Mouse (Mus musculus): ENCODE measurements at regions not wholly inside any gene's neighbourhood (a gene's known extent, or its start where the extent isn't known, plus 50 kb on each side); places are given as distances from the start of the nearest gene placed in this dataset.

- Histone ChIP-seq H3K4me3 (ENCODE audit: insufficient read depth, low read depth, low read length) (no peak overlapping the region), H3K27ac (ENCODE audit: insufficient read depth, low read depth, low read length) (no peak overlapping the region), H3K4me1 (ENCODE audit: control insufficient read depth, insufficient read depth, low read length) (no peaks in the 10 kb centered on the region)
- WGBS, result 58% methylated on average over 28 of the region's 28 CpGs
- TF ChIP-seq POLR2A (IDR thresholded peaks at IDR 0.05; ENCODE audit: insufficient read depth, low read depth, low read length) (no peak), CTCF (IDR thresholded peaks at IDR 0.05; ENCODE audit: insufficient read depth, low read depth, low read length) (no peak)
Observed at GRCm38 (mm10) chr5:119480191-119481190, 190.0 kb upstream of the Tbx3 start.

DNA sequence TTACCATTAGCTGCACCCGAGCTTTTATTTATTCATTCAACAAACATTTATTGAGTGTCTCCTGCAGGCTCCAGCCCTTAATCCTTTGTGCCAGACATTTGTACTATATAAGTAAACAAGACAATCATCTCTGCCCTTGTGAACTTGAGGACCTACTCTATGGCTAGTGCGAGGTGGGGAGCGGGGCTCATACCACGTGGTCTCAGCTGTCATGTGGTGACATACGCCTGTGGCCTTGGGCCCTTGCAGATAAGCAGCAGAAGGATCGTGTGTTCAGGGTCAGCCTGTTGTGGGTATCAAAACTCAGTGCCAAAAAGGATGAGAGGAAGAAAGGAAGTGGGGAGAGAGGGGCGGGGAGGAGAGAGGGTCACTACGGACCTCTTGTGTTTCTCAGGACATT is 186.8 kb upstream of the Tbx3 start:
- no peak overlapping the region for H3K4me3 ChIP-seq (ENCODE audit: insufficient read depth, low read depth, low read length)
- WGBS, result 92% methylated on average over 8 of the region's 8 CpGs
- H3K4me1 ChIP-seq (ENCODE audit: control insufficient read depth, insufficient read depth, low read length), result no peaks in the 10 kb centered on the region
- TF ChIP-seq CTCF (IDR thresholded peaks at IDR 0.05; ENCODE audit: insufficient read depth, low read depth, low read length) (no peak), POLR2A (IDR thresholded peaks at IDR 0.05; ENCODE audit: insufficient read depth, low read depth, low read length) (no peak)
- H3K27ac ChIP-seq (ENCODE audit: insufficient read depth, low read depth, low read length), result no peak overlapping the region

DNA sequence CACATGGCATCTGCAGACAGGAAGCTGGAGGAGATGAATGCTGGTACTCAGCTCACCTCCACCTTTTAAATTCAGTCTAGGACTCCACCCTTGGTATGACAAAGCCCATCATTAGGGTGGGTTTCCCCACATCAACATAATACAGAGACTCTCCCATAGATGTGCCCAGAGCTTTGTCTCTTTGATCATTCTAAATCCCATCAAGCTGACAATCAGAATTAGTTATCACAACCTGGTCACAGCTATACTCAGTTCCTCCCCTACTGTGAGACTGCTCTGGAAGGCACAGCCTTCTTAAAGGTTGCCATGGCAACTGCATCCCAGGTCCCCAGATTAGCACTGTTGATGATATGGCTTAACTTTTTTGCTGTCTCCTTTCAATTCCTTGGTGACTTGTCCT is 184.3 kb upstream of the Tbx3 start:
- no peak overlapping the region for H3K4me3 ChIP-seq (ENCODE audit: insufficient read depth, low read depth, low read length)
- H3K27ac ChIP-seq (ENCODE audit: insufficient read depth, low read depth, low read length), result no peak overlapping the region
- no peak for TF ChIP-seq CTCF (IDR thresholded peaks at IDR 0.05; ENCODE audit: insufficient read depth, low read depth, low read length)
- no peak for TF ChIP-seq POLR2A (IDR thresholded peaks at IDR 0.05; ENCODE audit: insufficient read depth, low read depth, low read length)
- H3K4me1 ChIP-seq (ENCODE audit: control insufficient read depth, insufficient read depth, low read length), result no peaks in the 10 kb centered on the region

- no peak overlapping the region for H3K4me3 ChIP-seq (ENCODE audit: insufficient read depth, low read depth, low read length)
- H3K27ac ChIP-seq (ENCODE audit: insufficient read depth, low read depth, low read length), result no peak overlapping the region
- TF ChIP-seq CTCF (IDR thresholded peaks at IDR 0.05; ENCODE audit: insufficient read depth, low read depth, low read length), result no peak
- TF ChIP-seq POLR2A (IDR thresholded peaks at IDR 0.05; ENCODE audit: insufficient read depth, low read depth, low read length), result no peak
- H3K4me1 ChIP-seq (ENCODE audit: control insufficient read depth, insufficient read depth, low read length), result no peaks in the 10 kb centered on the region
- 84% methylated on average over 8 of the region's 8 CpGs for WGBS
Observed at GRCm38 (mm10) chr5:119487184-119487583, 183.3 kb upstream of the Tbx3 start.

DNA sequence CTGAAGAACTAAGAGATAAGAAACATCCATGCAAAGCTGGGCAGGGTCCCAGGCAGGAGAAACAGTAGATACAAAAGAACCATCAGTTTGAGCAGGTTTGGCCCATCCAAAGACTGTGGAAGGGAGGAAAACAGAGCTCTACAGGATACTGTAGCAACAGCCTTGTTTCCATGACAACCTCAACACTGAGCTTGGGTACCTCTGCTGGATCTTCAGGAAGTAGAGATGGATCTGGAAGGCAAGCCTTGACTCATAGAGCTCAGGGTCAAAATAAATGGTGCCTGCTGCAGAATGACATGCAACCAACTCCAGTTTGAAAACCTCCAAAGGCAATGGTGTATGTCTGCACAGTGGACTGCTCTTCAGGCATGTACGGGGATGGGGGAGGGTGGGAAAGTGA is 173.0 kb upstream of the Tbx3 start:
- H3K4me1 ChIP-seq (ENCODE audit: control insufficient read depth, insufficient read depth, low read length), result no peaks in the 10 kb centered on the region
- H3K27ac ChIP-seq (ENCODE audit: insufficient read depth, low read depth, low read length), result no peak overlapping the region
- H3K4me3 ChIP-seq (ENCODE audit: insufficient read depth, low read depth, low read length), result no peak overlapping the region
- TF ChIP-seq POLR2A (IDR thresholded peaks at IDR 0.05; ENCODE audit: insufficient read depth, low read depth, low read length) (no peak), CTCF (IDR thresholded peaks at IDR 0.05; ENCODE audit: insufficient read depth, low read depth, low read length) (no peak)
- WGBS, result 85% methylated on average over 1 of the region's 1 CpGs

DNA sequence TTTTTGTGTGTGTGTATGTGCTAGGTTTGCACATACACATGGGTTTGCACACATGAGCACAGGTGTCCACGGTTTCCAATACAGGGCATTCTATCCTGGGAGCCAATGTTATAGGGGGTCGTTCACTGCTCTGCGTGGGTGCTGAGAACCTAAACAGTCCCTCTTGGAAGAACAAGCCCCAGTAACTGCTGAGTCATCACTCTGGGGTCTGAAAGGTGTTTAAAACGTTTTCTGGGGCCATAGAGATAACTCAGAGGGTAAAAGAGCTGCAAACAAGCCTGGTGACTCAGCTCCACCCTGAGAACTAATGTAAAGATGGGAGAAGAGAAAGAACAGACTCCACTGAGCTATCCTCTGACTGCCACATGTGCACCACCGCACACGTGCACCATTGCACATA is 172.0 kb upstream of the Tbx3 start:
- TF ChIP-seq CTCF (IDR thresholded peaks at IDR 0.05; ENCODE audit: insufficient read depth, low read depth, low read length) (no peak), POLR2A (IDR thresholded peaks at IDR 0.05; ENCODE audit: insufficient read depth, low read depth, low read length) (no peak)
- Histone ChIP-seq H3K4me3 (ENCODE audit: insufficient read depth, low read depth, low read length) (no peak overlapping the region), H3K27ac (ENCODE audit: insufficient read depth, low read depth, low read length) (no peak overlapping the region), H3K4me1 (ENCODE audit: control insufficient read depth, insufficient read depth, low read length) (no peaks in the 10 kb centered on the region)
- 73% methylated on average over 6 of the region's 6 CpGs for WGBS

DNA sequence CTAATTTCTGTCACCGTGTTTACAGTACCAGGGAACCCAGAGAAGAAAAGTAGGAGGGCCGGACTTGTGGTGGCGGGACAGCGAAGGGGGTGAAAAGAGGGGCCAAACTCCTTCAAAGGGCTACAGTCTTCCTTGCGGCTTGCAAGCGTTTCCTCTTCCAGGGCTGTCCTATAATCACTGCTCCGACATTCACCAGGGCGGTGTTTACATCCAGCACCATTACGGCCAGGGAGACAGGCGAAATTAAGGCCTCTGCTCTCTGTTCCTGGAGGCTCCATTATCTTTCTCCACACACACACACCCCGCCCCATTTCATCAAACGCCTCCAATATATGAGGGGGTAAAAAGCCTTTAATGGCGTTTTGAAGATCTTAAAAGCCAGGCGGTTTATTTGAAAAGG is 162.8 kb upstream of the Tbx3 start:
- no peaks in the 10 kb centered on the region for H3K4me1 ChIP-seq (ENCODE audit: control insufficient read depth, insufficient read depth, low read length)
- TF ChIP-seq CTCF (IDR thresholded peaks at IDR 0.05; ENCODE audit: insufficient read depth, low read depth, low read length) (no peak), POLR2A (IDR thresholded peaks at IDR 0.05; ENCODE audit: insufficient read depth, low read depth, low read length) (no peak)
- WGBS, result 60% methylated on average over 14 of the region's 14 CpGs
- H3K27ac ChIP-seq (ENCODE audit: insufficient read depth, low read depth, low read length), result no peak overlapping the region
- H3K4me3 ChIP-seq (ENCODE audit: insufficient read depth, low read depth, low read length), result no peak overlapping the region

- 50% methylated on average over 19 of the region's 19 CpGs for WGBS
- Histone ChIP-seq H3K4me1 (ENCODE audit: control insufficient read depth, insufficient read depth, low read length) (0 out of 2 replicates have a peak, but pooled peaks cover 2% of the 10 kb centered on the region), H3K4me3 (ENCODE audit: insufficient read depth, low read depth, low read length) (no peak overlapping the region), H3K27ac (ENCODE audit: insufficient read depth, low read depth, low read length) (no peak overlapping the region)
- no peak for TF ChIP-seq POLR2A (IDR thresholded peaks at IDR 0.05; ENCODE audit: insufficient read depth, low read depth, low read length)
- no peak for TF ChIP-seq CTCF (IDR thresholded peaks at IDR 0.05; ENCODE audit: insufficient read depth, low read depth, low read length)
Observed at GRCm38 (mm10) chr5:119518506-119519252, 151.8 kb upstream of the Tbx3 start.

DNA sequence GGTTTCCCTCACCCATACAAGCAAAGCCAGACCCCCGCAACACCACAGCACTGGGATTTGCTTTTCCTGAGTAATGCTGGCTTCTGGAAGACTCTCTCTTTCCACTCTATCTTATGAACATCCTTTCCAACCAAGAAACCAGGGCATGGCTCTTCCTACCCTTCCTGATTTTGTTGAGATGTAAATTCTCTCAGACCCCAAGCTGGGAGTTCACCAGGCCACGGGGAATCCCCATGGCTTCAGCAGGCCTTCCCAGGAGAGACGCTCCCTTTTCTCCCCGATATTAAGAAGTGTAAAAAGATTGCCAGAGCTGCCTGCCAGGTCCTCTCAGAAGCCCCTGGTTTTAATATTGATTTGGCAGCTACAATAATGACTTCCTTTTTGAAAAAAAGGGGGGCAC is 146.3 kb upstream of the Tbx3 start:
- TF ChIP-seq CTCF (IDR thresholded peaks at IDR 0.05; ENCODE audit: insufficient read depth, low read depth, low read length) (no peak), POLR2A (IDR thresholded peaks at IDR 0.05; ENCODE audit: insufficient read depth, low read depth, low read length) (no peak)
- 73% methylated on average over 4 of the region's 4 CpGs for WGBS

More for the DNA sequence above, 146.3 kb upstream of the Tbx3 start:
- no peak overlapping the region for H3K27ac ChIP-seq (ENCODE audit: insufficient read depth, low read depth, low read length)
- peaks cover 3% of the 10 kb centered on the region; the same call in 1 of the 2 replicates for H3K4me1 ChIP-seq (ENCODE audit: control insufficient read depth, insufficient read depth, low read length)
- no peak overlapping the region for H3K4me3 ChIP-seq (ENCODE audit: insufficient read depth, low read depth, low read length)
